Mouse (Mus musculus) heart, postnatal 25 days (tissue): ENCODE measurements around the gene Zfp398. TPM values are rescaled to one million over a fixed set of nuclear protein-coding genes. Genes with fewer than 3 reads are reported as not detected.
A peak's percentile ranks its signal among the peaks of the same experiment; 100 is the strongest.

Source experiments
- DNase-seq: peaks from one replicate; pipeline ENCODE4 v3.0.0; 2022; ENCODE audit warnings: low spot score
- intact Hi-C: fragments of 180-260 bp; cut with DNase I; formaldehyde crosslinking; loops from one replicate; pipeline ENCODE4 v1.15.1; 2025
- total RNA-seq, 2 experiments: library from RNA; stranded (reverse); gene quantifications; 2 replicates each; pipeline ENCODE4 v1.2.3; 2021

Zfp398 gene
- total RNA-seq: 1 to 10 TPM; 6.4 to 7.2 TPM

DNA sequence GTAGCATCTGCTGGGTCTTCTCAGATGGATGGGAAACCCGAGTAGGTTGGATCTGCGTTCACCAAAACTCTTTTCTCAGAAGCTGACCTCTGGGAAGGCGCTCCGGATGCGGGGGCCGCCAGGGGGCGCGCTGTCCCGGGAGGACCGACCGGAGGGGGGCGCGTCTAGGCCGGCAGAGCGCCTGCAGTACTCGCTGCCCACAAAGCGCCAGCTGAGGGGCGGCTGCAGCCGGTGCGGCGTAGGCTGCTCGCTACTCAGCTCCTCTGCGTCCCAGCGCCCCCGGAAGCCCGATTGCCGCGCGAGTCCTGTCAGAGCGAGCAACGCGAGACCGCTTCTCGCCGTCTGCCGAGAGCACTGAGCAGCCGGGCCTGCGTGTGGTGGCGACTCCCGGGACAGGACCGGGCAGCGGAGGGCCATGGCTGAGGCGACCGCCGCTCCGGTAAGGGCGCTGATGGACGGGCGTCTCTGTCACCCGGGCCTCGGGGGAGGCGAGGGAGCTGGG, at the start of gene Zfp398:
Zfp398 (plus strand) TSS at position 180 of the 502 bp plus-strand sequence.
- DNase-seq: peak; percentile 90
- intact Hi-C loops: loop anchor here (2.0 to 5.0 kb wide), 4 partner anchors 41 to 212 kb away; partner anchors contain the start of genes Zfp212, Zfp282 and Zfp777

GRCm38 (mm10) chr6:47787941-47788736, 47.3 kb upstream of the Zfp398 start:
- DNase-seq: peak; percentile 75
- intact Hi-C loops: loop anchor here (5.0 kb wide), 1 partner anchor 89 kb away; the partner anchor contains the start of gene Zfp282

GRCm38 (mm10) chr6:47788821-47789220, 46.6 kb upstream of the Zfp398 start:
- no peak for DNase-seq
- intact Hi-C loops: loop anchor here (5.0 kb wide), 1 partner anchor 88 kb away; the partner anchor contains the start of gene Zfp282

DNA sequence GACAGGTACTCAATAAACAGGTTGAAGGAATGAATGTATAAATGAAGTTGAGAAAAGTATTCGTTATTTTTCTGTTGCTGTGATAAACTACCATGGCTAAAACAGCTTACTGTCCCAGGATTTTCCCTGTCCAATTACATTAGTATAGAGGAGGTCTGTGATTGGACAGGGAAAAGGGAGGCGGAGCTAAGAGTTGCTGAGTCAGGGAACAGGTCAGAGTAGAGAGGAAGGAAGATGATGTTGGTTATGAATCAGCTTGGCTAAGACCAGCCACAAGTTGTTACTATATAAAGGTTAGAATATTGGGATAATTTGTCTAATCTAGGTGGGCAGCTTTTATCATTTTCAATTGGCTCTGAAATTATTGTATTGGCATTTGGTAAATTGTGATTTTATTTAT, 44.7 kb upstream of the Zfp398 start:
- intact Hi-C loops: no loop called here

GRCm38 (mm10) chr6:47792533-47792932, 42.9 kb upstream of the Zfp398 start:
- DNase-seq: no peak
- intact Hi-C loops: no loop called here

More for the DNA sequence above, 44.7 kb upstream of the Zfp398 start:
- DNase-seq: no peak

GRCm38 (mm10) chr6:47793284-47793683, 42.2 kb upstream of the Zfp398 start:
- no peak for DNase-seq
- intact Hi-C loops: no loop called here

GRCm38 (mm10) chr6:47794106-47794830, 41.2 kb upstream of the Zfp398 start:
- DNase-seq: no peak

DNA sequence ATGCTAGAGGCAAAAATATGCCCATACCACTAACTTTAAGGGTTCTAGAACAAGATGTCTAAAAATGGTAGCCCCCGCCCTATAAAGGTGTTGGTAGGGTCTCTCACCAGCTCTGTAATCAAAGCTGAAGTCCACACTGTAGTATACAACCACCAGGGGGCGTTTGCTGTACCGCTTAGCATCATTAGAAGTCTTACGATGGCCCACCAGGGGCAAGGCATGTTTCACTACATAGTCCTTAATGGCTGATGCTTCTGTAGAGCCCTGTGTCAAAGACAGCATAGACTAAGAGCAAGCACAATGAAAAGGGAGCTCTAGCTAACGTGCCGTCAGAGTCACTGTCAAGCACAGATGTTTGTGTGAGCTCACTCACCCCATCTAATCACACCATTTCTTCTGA, 36.4 kb upstream of the Zfp398 start:
- no peak for DNase-seq
- intact Hi-C loops: loop anchor here (1.0 to 2.0 kb wide), 2 partner anchors 16 to 31 kb away; partner anchors contain the start of gene Zfp786

More at GRCm38 (mm10) chr6:47794106-47794830, 41.2 kb upstream of the Zfp398 start:
- intact Hi-C loops: no loop called here

DNA sequence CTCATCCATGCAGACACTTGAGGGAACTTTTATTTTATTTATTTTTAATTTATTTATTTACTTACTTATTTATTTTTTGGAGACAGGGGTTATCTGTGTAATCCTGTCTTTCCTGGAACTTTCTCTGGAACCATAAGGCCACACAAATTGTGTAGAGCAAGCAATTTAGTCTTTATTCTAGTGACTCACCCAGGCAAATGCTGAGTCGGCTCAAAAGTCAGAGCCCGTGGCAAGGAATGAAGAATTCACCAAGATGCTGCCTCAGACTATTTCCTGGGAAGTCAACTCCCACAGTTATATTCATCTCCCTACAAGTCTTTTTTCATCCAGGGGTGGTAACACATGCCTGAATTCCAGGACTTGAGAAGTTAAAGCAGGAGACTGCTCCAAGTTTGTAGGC, 29.9 kb upstream of the Zfp398 start:
- no peak for DNase-seq
- intact Hi-C loops: no loop called here

DNA sequence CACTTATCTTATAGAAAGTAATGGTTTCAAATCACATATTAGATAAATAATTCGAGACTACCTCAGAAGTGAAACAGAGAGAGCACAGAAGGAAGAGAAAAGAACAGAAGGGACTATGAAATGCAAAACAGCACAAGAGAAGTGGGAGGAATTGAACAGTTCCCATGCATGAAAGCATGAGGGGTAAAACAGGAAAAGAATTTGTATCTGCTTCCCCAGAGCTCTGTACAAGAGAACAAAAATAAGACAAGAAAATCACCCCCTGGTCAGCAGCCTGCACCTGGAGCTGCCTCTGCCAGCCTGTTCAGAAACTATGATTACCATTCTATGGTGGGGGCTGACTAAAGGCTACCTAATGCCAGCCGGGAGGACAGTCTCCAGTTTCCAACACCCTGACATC, 28.0 kb upstream of the Zfp398 start:
- no peak for DNase-seq
- intact Hi-C loops: no loop called here

GRCm38 (mm10) chr6:47808545-47808944, 26.9 kb upstream of the Zfp398 start:
- no peak for DNase-seq
- intact Hi-C loops: no loop called here

DNA sequence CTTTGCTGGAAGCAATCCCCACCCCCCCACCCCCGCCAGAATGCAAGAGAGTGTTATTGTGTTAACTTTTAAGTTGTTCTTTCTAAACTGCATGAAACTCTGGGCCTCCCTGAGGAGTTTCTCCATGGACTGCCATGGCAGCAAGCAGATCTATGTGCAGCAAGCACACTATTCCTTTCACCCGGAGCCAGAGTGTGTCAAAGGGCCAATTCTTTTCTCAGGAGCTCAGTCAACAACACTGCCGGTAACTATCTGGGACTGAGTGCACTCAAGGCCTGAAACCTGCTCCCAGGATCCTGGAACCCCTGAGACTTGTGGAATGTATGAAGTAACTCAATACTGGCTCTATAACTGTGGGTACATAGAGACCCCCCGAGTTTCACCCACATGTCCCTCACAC, 26.4 kb upstream of the Zfp398 start:
- intact Hi-C loops: no loop called here
- DNase-seq: no peak

DNA sequence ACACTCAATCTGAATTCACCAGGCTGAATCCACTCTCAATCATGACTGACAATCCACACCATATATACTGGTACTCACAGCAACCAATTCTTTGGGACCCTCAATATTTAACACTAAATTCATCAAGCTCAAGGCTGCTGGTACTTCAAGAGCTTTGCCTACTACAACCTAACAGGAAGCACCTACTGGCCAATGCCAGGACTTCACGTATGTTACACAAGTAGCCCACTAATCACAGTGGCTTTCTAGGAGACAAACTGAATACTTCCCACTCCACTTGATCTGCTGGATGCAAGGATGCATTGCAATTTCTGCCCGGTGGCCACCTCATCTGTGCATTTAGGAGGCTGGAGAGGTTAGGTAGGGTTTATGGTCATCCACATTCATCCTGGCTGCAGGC, 25.3 kb upstream of the Zfp398 start:
- no peak for DNase-seq
- intact Hi-C loops: loop anchor here (2.0 kb wide), 1 partner anchor 19 kb away; no protein-coding TSS in a partner anchor

DNA sequence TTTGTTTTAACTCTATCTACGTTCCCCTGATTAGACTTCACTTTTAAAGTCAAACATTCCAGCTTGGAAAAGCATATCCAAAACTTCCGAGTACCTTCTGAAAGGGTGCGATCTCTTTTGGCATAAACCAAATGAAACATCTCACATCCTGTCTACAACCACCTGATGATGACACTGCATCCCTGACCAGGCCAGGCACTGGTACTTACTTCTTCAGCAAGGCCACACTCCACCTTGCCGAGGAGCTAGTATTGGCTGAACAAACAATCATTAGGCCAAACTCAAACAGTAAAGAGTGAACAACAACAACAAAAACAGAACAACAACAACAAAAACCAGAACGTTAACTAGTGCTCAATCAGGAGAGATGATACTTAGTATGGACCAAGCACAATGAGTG, 24.1 kb upstream of the Zfp398 start:
- no peak for DNase-seq
- intact Hi-C loops: loop anchor here (2.0 kb wide), 1 partner anchor 17 kb away; no protein-coding TSS in a partner anchor

DNA sequence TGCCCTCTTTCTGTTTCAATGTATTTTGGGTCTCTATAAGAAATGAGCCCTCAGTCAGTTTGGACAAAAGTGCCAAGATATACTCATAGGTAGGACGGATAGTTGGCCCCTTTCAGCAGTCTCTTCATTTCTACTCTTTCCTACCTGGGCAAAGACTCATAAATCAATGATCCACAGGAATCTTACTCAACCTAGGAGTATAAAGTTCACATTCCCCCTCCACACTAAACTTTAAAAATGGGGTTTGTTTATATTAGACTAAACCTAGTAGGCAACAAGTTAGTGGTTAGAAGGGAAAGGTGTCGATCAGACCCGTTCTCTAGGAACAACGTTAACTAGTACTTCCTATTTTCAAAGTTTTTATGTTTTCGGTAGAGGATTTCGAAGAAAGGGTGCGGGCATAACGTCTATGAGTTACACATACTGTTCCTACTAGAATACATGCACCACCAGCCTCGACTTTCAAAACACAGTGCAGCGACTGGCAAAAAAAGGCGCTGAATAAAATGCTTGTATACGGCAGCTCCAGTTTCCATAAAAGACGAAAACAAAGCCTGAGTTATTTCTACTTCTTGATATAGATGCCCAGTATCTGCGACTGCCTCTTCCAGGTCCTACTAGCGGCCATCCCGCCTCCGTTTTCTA, 23.1 kb upstream of the Zfp398 start:
- no peak for DNase-seq
- intact Hi-C loops: no loop called here

DNA sequence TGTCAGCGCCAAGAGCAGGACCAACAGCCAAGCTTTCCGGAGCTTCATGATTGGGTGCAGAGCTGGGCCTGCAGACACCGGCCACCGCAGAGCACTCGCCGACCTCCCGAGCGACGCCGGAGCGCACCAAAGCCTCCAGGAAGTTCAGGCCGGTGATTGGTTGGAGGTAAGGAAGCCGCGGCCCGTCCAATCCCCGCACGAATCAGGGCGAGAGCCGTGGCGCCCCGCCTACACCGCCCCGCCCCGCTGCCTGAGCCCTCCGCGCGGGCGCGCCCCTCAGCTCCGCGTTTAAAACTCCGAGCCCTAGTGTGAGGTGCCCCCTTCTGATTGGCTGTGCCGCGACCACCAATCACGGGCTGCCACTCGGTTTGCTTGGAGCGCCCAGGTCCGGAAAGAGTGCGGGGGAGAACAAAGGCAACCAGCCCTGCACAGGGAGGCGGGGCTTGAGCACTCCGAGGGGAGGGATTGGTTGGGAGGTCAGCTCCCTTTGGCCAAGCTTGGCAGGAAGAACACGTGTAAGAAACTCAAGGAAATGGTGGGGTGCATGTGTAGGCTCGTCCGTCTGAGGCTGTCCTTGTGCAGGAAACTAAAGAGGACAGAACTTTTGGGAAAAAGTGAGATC, 22.1 kb upstream of the Zfp398 start, which contains the start of gene Pdia4:
Pdia4 (minus strand) TSS at position 174 of the 622 bp plus-strand sequence.
- peak; percentile 99 for DNase-seq
- intact Hi-C loops: no loop called here

DNA sequence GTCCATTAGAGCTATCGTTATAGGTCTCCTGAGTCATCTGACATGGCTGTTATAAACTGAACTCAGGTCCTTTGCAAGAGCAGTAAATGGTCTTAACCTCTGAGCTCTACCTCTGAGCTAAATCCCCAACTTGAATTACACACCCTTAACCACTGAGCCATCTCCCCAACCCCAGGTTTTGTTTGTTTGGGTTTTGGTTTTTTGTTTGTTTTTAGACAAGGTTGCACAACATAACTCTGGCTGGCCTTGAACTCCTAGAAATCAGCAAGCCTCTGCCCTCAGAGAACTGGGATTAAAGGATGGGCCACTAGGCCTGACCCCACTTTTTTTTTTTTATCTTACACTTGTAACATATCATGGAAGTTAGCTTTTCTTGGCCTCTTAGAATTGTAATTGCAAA, 19.3 kb upstream of the Zfp398 start:
- no peak for DNase-seq
- intact Hi-C loops: no loop called here

- no peak for DNase-seq
- intact Hi-C loops: no loop called here
Observed at GRCm38 (mm10) chr6:47818721-47819120, 16.7 kb upstream of the Zfp398 start.

DNA sequence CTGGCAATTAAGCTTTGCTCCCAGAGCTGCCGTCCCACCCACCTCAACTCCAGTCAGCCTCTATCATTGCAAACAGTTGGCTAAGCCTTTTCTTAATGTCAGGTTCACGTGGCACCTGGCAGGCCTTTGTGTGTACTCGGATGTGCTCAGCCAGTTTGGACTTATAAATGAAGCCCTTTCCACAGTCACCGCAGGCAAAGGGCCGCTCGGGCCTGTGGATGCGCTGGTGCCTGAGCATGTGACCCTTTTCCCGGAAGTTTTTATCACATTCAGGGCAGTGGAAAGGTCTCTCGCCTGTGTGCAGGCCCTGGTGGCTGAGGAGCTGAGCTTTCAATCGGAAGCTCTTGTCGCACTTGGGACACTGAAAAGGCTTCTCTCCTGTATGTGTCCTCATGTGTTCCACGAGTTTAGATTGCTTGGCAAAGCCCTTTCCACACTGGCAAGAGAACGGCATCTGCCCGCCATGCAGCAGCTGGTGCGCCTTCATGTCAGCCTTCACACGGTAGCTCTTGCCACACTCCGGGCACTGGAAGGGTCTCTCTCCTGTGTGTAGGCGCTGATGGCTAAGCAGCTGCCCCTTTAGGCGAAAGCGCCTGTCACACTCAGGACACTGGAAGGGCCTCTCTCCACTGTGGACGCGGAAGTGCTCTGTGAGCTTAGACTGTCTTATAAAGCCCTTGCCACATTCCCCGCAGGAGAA, 15.7 kb upstream of the Zfp398 start:
- intact Hi-C loops: no loop called here
- no peak for DNase-seq
